20 mouse cellular contexts compared by ENCODE assay signal in genomic region chr19:4945540-4945939, GRCm38 (mm10). TPM values are rescaled to one million over a fixed set of nuclear protein-coding genes. Genes with fewer than 3 reads are reported as not detected.
"Had no signal": no experiment of that assay in that cellular context is flagged by ENCODE, and none has a peak within 500 bp of the region (broad histone marks: within the 10 kb centered on the region; RNA-seq: fewer than 3 reads in every experiment).

No protein-coding gene starts in this region.

- H3K4me3 ChIP-seq: midbrain, embryonic 10.5 days; midbrain, embryonic 12.5 days; myocyte; neural tube, embryonic 13.5 days; neural tube, embryonic 15.5 days had no signal

- H3K9me3 ChIP-seq: midbrain, embryonic 10.5 days; midbrain, embryonic 12.5 days; neural tube, embryonic 13.5 days; neural tube, embryonic 15.5 days had no signal

- H3K9ac ChIP-seq: lung, embryonic 14.5 days; midbrain, embryonic 12.5 days; neural tube, embryonic 13.5 days; neural tube, embryonic 15.5 days had no signal

- H3K36me3 ChIP-seq: midbrain, embryonic 10.5 days; midbrain, embryonic 12.5 days; neural tube, embryonic 13.5 days; neural tube, embryonic 15.5 days had no signal

- DNase-seq: lung, embryonic 14.5 days; lung, postnatal 10 days; lung, postnatal 4 days; midbrain, embryonic 14.5 days; retina, postnatal 1 day; right cerebral cortex, adult 18-20 months; right cerebral cortex, postnatal 25 days; right cerebral cortex, postnatal 4 days; spleen, adult 18-20 months; thymus, adult 18-20 months; thymus, postnatal 25 days; thymus, postnatal 4 days had no signal

- H3K27ac ChIP-seq: midbrain, embryonic 10.5 days; midbrain, embryonic 12.5 days; neural tube, embryonic 13.5 days; neural tube, embryonic 15.5 days had no signal

RNA-seq across cellular contexts. Expression of gene Npas4, which starts 44.6 kb away (rescaled TPM):
- total RNA-seq: megakaryocyte, adult 5-6 weeks; megakaryocyte-erythroid progenitor cell, adult 5-6 weeks had no signal
- polyA plus RNA-seq: lung, embryonic 14.5 days; lung, embryonic 16.5 days; midbrain, embryonic 10.5 days had no signal
